Mouse (Mus musculus) Muller cell, postnatal 12 days (primary cell): Measurements from ENCODE around the gene Plekhh3.
"Not testable (repeated sequence)": the region's sequence is repeated elsewhere in the genome, so short reads cannot be mapped to it uniquely, and the experiment has no call there.

ENCODE experiments used
- DNase-seq: peaks from one replicate; pipeline ENCODE4 v3.0.0-alpha.2; 2015; ENCODE audit errors: inconsistent ontology term

Gene Plekhh3

GRCm38 (mm10) chr11:101170354-101170810, 769 bp downstream of the Plekhh3 start, which contains the start of gene Cntnap1:
TSS of gene Cntnap1 (plus strand) at chr11:101170523.
- DNase-seq: peak; percentile 85

- no peak for DNase-seq
Observed at GRCm38 (mm10) chr11:101169301-101170107, 1.6 kb downstream of the Plekhh3 start.

GRCm38 (mm10) chr11:101168301-101168980, 2.7 kb downstream of the Plekhh3 start:
- DNase-seq: no peak

GRCm38 (mm10) chr11:101167963-101168300, 3.2 kb downstream of the Plekhh3 start:
- DNase-seq: no peak

- DNase-seq: no peak
Observed at GRCm38 (mm10) chr11:101167211-101167962, 3.8 kb downstream of the Plekhh3 start.

GRCm38 (mm10) chr11:101166357-101166756, 4.8 kb downstream of the Plekhh3 start:
- no peak for DNase-seq

GRCm38 (mm10) chr11:101164677-101165580, 6.2 kb downstream of the Plekhh3 start:
- no peak for DNase-seq

GRCm38 (mm10) chr11:101164351-101164665, 6.8 kb downstream of the Plekhh3 start:
- no peak for DNase-seq

- no peak for DNase-seq
Observed at GRCm38 (mm10) chr11:101163476-101164350, 7.4 kb downstream of the Plekhh3 start.

GRCm38 (mm10) chr11:101162772-101163171, 8.4 kb downstream of the Plekhh3 start:
- peak; percentile 84 for DNase-seq

GRCm38 (mm10) chr11:101162301-101162700, 8.8 kb downstream of the Plekhh3 start:
- peak; percentile 54 for DNase-seq

GRCm38 (mm10) chr11:101161551-101161950, 9.6 kb downstream of the Plekhh3 start:
- no peak for DNase-seq

GRCm38 (mm10) chr11:101160981-101161505, 10.1 kb downstream of the Plekhh3 start:
- not testable (repeated sequence) for DNase-seq

- DNase-seq: not testable (repeated sequence)
Observed at GRCm38 (mm10) chr11:101160151-101160550, 11.0 kb downstream of the Plekhh3 start.

GRCm38 (mm10) chr11:101155728-101156371, 15.3 kb downstream of the Plekhh3 start, which contains the start of gene Tubg2:
TSS of gene Tubg2 (plus strand) at chr11:101155907.
- peak; percentile 67 for DNase-seq

- DNase-seq: no peak
Observed at GRCm38 (mm10) chr11:101155151-101155550, 16.0 kb downstream of the Plekhh3 start.

- DNase-seq: no peak
Observed at GRCm38 (mm10) chr11:101154648-101155047, 16.5 kb downstream of the Plekhh3 start.

- no peak for DNase-seq
Observed at GRCm38 (mm10) chr11:101152825-101153224, 18.3 kb downstream of the Plekhh3 start.

- no peak for DNase-seq
Observed at GRCm38 (mm10) chr11:101151063-101151462, 20.1 kb downstream of the Plekhh3 start.
